Mouse (Mus musculus) heart, embryonic 10.5 days (tissue): ENCODE data around the gene Rpl6. TPM values are rescaled to one million over a fixed set of nuclear protein-coding genes. Genes with fewer than 3 reads are reported as not detected.
A peak's percentile ranks its signal among the peaks of the same experiment; 100 is the strongest.

ENCODE experiments used
- DNase-seq: peaks from one replicate; pipeline ENCODE4 v3.0.0-alpha.2; 2017; ENCODE audit warnings: low spot score
- H3K27ac ChIP-seq: fragments of 300-500 bp; sonication (generic); 2 replicates; pipeline ENCODE4 v1.5.1; 2016; ENCODE audit warnings: mild to moderate bottlenecking
- H3K27me3 ChIP-seq: fragments of 300-500 bp; sonication (generic); 2 replicates; pipeline ENCODE4 v1.6.1; 2016; ENCODE audit warnings: mild to moderate bottlenecking; ENCODE audit not compliant: poor library complexity, insufficient read depth, severe bottlenecking
- H3K36me3 ChIP-seq: fragments of 300-500 bp; sonication (generic); 2 replicates; pipeline ENCODE4 v1.6.1; 2016; ENCODE audit warnings: mild to moderate bottlenecking, moderate library complexity
- H3K4me1 ChIP-seq: fragments of 300-500 bp; sonication (generic); 2 replicates; pipeline ENCODE4 v1.6.1; 2016; ENCODE audit warnings: mild to moderate bottlenecking
- H3K4me3 ChIP-seq: fragments of 300-500 bp; sonication (generic); 2 replicates; pipeline ENCODE4 v1.5.1; 2016; ENCODE audit warnings: mild to moderate bottlenecking, moderate library complexity
- H3K9me3 ChIP-seq: fragments of 300-500 bp; sonication (generic); 2 replicates; pipeline ENCODE4 v1.6.1; 2016; ENCODE audit warnings: mild to moderate bottlenecking, moderate library complexity
- WGBS: fragments of 180-500 bp; shearing (Covaris S2); methylation state at CpG from one replicate; pipeline ENCODE4 v1.1.7; 2016; 5-methylcytosine and 5-hydroxymethylcytosine counted together
- polyA plus RNA-seq: library from polyadenylated mRNA; unstranded; fragments of >200 nt; fragmentation: Nextera tagmentation; extraction: Ambion mirVana; gene quantifications from 2 replicates; pipeline ENCODE4 v1.2.1, GENCODE M21; 2016

The Rpl6 gene
- polyA plus RNA-seq, 1 experiment from 2014 or later = 580 TPM

DNA sequence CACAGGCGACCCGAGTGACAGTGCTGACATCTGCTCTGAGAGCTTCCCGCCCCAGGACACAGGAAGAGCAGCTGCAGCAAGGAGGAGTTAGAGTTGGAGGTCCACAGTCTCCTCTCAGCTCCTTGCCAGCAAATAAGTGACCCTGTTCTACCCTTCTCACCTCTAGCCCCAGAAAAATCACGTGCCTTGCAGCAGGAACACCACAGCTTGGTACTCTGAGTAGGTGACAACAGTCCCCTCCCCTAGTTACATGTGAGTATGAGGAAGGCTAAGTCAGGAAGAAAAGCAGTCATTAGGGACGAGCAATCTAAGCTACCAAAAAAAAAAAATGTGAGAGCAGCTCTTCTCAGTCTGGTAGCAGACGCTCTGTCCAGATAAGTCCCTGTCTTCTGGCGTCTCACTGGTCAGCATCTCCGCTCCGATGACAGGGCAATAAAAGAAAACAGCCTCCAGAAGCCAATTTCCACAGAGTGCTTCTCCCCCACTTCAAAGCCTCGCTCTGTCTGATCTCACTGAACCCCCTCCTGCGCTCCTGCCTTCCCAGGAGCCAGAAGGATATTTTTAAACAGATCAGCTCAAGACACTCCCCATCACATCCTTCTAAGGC lies 19.2 kb upstream of the Rpl6 start:
- H3K27ac ChIP-seq = peak overlapping the region; percentile 84
- H3K4me1 ChIP-seq = peaks cover 88% of the 10 kb centered on the region
- peak; percentile 90 for DNase-seq
- H3K36me3 ChIP-seq = 0 out of 2 replicates have a peak, but pooled peaks cover 2% of the 10 kb centered on the region
- H3K4me3 ChIP-seq = peak overlapping the region; percentile 27
- no peaks in the 10 kb centered on the region for H3K27me3 ChIP-seq
- no peaks in the 10 kb centered on the region for H3K9me3 ChIP-seq
- WGBS = 7% methylated on average over 11 of the region's 11 CpGs

DNA sequence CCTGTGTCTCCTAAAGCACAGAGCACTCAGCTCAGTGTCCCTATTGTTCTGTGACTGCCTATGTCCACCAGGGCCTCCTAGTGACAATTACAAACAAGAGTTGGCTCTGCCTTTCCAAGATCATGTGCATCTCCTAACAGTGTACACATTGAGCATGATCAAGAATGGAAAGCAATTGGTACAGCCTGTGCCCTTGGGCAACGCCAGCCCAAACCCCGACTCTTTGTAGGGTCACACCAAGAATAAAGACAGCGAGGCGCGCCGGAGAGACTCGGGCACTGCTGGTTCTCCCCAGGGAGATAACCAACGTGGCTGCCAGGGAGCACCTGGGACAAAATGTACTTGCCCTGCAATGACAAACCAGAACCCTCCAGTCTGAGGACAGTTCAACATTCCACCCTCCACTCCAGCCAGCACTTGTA lies 16.7 kb upstream of the Rpl6 start:
- Histone ChIP-seq H3K36me3 (no peaks in the 10 kb centered on the region), H3K4me3 (peak overlapping the region; percentile 33; the same call in 1 of the 2 replicates), H3K9me3 (no peaks in the 10 kb centered on the region), H3K27ac (peak overlapping the region; percentile 84), H3K4me1 (peaks cover 72% of the 10 kb centered on the region), H3K27me3 (no peaks in the 10 kb centered on the region)
- peak; percentile 70 for DNase-seq
- WGBS = 70% methylated on average over 8 of the region's 8 CpGs

DNA sequence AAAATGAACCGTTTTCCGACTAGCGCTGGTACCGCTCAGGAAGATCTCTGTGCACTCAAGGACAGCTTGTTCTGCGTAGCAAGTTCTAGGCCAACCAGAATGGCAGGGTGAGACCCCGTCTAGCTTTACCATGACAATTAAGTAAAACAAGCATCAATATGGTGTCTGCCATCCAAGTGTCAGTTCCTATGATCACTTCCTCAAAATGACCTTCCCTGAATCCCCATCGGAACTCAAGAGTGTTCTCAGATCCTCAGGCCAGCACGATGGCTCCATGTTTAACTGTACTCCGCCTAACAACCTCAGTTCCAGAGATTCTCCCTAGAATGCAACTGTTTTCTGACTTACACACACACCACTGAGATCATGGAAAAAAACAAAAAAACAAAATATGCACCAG lies 16.0 kb upstream of the Rpl6 start:
- WGBS = 88% methylated on average over 9 of the region's 9 CpGs
- Histone ChIP-seq H3K36me3 (no peaks in the 10 kb centered on the region), H3K4me1 (peaks cover 66% of the 10 kb centered on the region), H3K27ac (peak overlapping the region; percentile 84), H3K9me3 (no peaks in the 10 kb centered on the region), H3K4me3 (peak overlapping the region; percentile 2; the same call in 1 of the 2 replicates), H3K27me3 (no peaks in the 10 kb centered on the region)
- no peak for DNase-seq

DNA sequence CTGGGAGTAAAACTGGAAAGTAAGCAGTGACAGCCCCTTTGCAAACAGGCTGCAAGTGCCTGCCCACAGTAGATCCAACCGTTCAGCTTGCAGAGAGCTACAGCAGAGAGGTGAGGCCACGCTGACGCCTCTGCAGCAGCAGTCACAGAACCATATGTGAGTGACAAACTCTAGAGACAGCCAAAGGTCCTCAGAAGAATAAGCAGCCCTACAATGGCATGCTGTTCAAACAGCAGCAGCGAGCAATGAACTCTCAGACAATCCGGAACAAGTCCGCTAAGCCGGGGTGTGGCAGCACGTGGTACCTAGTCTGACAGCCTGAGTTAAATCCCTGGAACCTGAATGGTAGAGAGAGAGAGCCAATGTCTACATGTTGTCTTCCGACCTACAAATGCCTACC lies 15.1 kb upstream of the Rpl6 start:
- 0 out of 2 replicates have a peak overlapping the region, but pooled peaks have one; percentile 12 for H3K27ac ChIP-seq
- peaks cover 57% of the 10 kb centered on the region for H3K4me1 ChIP-seq
- no peaks in the 10 kb centered on the region for H3K9me3 ChIP-seq
- H3K36me3 ChIP-seq = no peaks in the 10 kb centered on the region
- H3K27me3 ChIP-seq = no peaks in the 10 kb centered on the region
- DNase-seq = peak; percentile 68
- H3K4me3 ChIP-seq = peak overlapping the region; percentile 34; the same call in 1 of the 2 replicates
- 70% methylated on average over 9 of the region's 9 CpGs for WGBS

DNA sequence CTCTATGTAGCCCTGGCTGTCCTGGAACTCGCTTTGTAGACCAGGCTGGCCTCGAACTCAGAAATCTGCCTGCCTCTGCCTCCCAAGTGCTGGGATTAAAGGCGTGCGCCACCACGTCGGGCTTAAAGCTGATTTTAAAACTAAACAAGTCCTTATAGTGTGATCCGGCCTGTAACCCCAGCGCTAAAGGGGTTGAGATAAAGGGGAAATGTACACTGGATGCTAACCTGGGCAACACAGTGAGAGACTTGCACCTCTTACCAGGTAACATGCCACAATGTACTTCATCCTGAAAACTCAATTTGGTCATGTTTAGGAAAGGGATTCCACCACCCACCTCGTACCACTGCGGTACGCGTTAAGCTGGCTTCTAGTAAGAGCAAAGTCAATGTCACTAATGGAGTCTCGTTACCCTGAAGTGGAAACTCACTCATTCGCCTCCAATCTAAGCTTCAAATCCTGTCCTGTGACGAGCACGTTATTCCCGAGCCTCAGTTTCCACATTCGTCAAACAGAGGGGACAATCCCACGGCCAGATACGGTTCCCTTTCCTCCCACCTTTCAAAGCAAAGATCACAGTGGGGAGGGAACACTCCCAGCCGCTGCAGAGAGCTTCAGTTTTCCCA lies 14.0 kb upstream of the Rpl6 start:
- Histone ChIP-seq H3K4me3 (peak overlapping the region; percentile 98), H3K36me3 (no peaks in the 10 kb centered on the region), H3K27ac (peak overlapping the region; percentile 99), H3K9me3 (no peaks in the 10 kb centered on the region), H3K27me3 (no peaks in the 10 kb centered on the region), H3K4me1 (peaks cover 45% of the 10 kb centered on the region)
- DNase-seq = peak; percentile 71
- 26% methylated on average over 21 of the region's 21 CpGs for WGBS

DNA sequence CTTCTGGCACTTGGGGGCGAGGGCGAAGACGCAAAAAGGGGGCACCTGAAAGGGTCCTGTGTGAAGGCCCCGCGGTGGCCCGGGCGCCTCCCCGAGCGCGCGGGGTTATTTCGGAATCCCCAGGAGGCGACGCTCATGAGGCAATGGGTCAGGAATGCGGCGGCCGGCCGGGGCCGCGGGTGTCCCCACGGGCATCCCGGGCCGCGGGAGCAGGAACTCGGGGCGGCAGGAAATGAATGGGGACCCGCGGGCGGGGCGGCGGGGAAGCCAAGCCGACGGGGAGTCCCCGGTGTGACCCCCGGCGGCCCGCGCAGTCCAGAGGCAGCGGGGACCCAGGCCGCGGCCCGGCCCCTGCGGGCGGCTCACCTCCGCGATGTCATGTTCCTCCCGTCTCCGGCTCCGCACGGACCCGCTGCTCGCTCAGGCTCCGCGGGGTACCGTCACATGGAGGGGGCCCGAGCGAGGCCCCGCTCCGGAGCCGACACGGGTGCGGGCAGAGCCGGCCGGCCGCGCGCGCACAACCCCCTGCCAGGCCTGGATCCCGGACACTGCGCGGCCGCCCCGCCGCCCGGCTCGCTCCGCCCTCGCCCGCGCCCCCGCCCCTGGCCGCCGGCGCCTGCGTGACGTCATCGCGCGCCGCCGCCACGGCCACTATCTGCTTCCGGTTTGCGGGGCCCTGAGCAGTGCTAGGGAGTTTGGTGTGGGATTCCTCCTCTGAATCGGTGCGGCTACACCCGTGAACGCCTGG lies 13.3 kb upstream of the Rpl6 start, which contains the start of gene Ptpn11:
Gene Ptpn11, minus strand, starts transcription at position 562 of the 748 bp plus-strand sequence.
- Histone ChIP-seq H3K4me1 (peaks cover 38% of the 10 kb centered on the region), H3K27ac (peak within 1 kb of the TSS; percentile 99), H3K9me3 (no peaks in the 10 kb centered on the region), H3K4me3 (peak within 1 kb of the TSS; percentile 98), H3K27me3 (no peaks in the 10 kb centered on the region), H3K36me3 (no peaks in the 10 kb centered on the region)
- under 1% methylated on average over 98 of the region's 98 CpGs for WGBS
- DNase-seq = peak; percentile 93

DNA sequence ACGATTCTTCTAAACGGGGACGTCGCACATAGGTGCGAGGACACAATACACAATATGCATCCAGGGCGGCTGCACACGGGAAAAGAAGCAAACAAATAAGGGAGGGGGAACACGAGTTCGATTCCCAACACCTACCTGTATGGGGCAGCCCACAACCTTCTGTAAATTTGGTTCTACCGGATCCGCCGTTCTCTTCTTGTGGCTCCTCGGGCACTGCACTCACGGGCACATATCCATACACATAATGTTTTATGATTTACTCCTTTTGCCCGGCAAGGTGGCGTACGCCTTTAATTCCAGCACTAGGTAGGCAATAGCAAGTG lies 12.7 kb upstream of the Rpl6 start:
- DNase-seq = no peak
- H3K27ac ChIP-seq = peak overlapping the region; percentile 99

DNA sequence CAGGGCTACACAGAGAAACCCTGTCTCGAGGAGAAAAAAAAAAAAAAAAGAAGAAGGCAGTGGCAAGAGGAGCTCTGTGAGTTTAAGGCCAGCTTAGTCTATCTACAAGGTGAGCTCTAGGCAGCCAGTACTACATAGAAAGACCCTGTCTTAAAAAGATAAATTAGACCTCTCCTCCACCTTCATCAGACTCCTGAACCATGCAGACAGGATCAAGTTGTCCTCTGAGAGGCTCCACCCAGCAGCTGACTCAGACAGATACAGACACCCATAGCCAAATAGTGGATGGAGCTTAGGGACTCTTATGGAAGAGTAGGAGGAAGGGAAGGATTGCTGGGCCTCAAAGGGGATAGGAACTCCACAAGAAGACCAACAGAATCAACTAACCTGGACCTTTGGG lies 10.1 kb upstream of the Rpl6 start:
- peaks cover 8% of the 10 kb centered on the region for H3K4me1 ChIP-seq
- WGBS = 46% methylated on average over 1 of the region's 1 CpGs
- no peaks in the 10 kb centered on the region for H3K36me3 ChIP-seq
- H3K4me3 ChIP-seq = no peak overlapping the region
- no peak overlapping the region for H3K27ac ChIP-seq
- H3K27me3 ChIP-seq = no peaks in the 10 kb centered on the region
- H3K9me3 ChIP-seq = no peaks in the 10 kb centered on the region
- DNase-seq = no peak

More for the DNA sequence above, 12.7 kb upstream of the Rpl6 start:
- Histone ChIP-seq H3K4me3 (peak overlapping the region; percentile 98), H3K36me3 (no peaks in the 10 kb centered on the region), H3K27me3 (no peaks in the 10 kb centered on the region), H3K9me3 (no peaks in the 10 kb centered on the region), H3K4me1 (peaks cover 33% of the 10 kb centered on the region)
- 9% methylated on average over 17 of the region's 17 CpGs for WGBS

DNA sequence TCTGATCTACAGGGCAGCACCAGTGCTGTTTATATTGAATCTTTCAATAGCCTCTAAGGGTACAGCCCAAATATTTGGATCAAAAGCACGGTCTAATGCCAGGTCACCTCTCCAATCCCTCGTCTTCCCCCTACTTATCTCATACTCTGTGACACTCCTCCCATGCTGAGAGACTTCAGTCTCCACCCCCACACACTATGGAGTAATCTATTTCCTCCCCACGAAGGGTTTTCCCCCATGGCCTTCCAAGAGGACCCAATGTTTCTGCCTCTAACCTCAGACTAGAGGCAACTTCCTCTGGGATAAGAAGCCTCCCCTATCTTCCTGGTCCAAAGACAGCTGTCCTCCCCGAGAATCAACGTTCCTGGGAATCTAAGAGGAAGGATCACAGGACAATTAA lies 7.5 kb upstream of the Rpl6 start:
- no peak overlapping the region for H3K4me3 ChIP-seq
- no peaks in the 10 kb centered on the region for H3K36me3 ChIP-seq
- H3K4me1 ChIP-seq = no peaks in the 10 kb centered on the region
- 33% methylated on average over 5 of the region's 5 CpGs for WGBS
- DNase-seq = no peak
- no peaks in the 10 kb centered on the region for H3K27me3 ChIP-seq
- H3K9me3 ChIP-seq = no peaks in the 10 kb centered on the region
- H3K27ac ChIP-seq = no peak overlapping the region

DNA sequence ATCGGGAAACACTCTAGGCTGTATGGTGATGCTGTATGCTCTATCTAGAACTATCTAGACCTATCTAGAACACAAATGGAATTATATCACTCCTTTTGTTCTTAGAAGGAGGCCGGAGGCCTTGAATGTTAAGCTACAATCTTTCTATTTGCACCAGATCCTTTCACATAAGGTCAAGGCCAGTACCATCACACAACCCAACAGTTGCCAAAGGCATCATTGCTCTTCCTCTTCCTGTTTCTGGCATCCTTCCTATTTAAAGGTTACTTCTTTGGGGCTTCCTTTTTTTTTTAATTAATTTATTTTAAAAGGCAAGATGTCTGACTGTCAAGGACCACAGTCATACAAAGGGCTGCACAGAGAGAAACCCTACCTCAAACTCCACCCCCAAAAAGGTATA lies 6.9 kb upstream of the Rpl6 start:
- DNase-seq = no peak
- Histone ChIP-seq H3K27ac (no peak overlapping the region), H3K36me3 (no peaks in the 10 kb centered on the region), H3K27me3 (no peaks in the 10 kb centered on the region), H3K4me1 (no peaks in the 10 kb centered on the region), H3K9me3 (no peaks in the 10 kb centered on the region), H3K4me3 (no peak overlapping the region)
- WGBS = 70% methylated on average over 2 of the region's 2 CpGs

DNA sequence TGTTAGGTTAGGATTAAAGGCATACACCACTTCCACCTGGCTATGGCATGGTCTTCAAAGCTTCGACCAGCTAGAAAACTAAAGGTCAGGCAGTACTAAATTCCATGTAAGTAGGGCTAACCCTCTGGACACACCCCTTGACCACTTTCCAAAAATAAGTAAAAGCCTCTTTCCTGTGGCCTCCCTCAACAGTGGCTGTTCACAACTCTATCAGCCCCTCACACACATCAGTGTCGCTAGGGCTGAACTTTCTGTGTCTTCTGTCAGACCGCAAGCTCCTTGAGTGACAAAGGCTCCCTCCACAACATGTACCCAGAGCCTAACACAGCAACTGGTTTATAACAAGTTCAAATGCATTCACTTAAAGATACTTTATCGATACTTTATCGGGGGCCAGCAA lies 5.9 kb upstream of the Rpl6 start:
- 72% methylated on average over 5 of the region's 5 CpGs for WGBS
- no peaks in the 10 kb centered on the region for H3K4me1 ChIP-seq
- peak; percentile 74 for DNase-seq

DNA sequence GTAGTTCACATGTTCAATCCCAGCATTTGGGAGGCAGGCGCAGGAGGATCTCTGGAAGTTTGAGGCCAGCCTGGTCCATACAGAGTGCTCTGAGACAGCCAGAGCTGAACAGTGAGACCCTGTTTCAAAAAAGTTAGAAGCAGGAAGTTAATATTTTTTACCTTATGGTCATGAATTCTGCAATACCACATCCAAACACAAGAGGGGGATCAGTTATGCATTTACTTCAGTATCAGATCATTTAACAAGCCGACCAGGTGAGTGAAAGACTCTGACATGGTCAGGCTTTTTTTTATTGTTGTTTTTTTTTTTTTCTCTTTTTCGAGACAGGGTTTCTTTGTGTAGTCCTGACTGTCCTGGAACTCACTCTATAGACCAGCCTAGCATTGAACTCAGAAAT lies 2.5 kb upstream of the Rpl6 start:
- H3K27ac ChIP-seq = no peak overlapping the region
- H3K9me3 ChIP-seq = no peaks in the 10 kb centered on the region
- H3K27me3 ChIP-seq = no peaks in the 10 kb centered on the region
- H3K36me3 ChIP-seq = peaks cover 13% of the 10 kb centered on the region
- no peak for DNase-seq
- H3K4me1 ChIP-seq = peaks cover 13% of the 10 kb centered on the region
- WGBS = 58% methylated on average over 3 of the region's 3 CpGs
- H3K4me3 ChIP-seq = no peak overlapping the region

More for the DNA sequence above, 5.9 kb upstream of the Rpl6 start:
- H3K9me3 ChIP-seq = no peaks in the 10 kb centered on the region
- H3K4me3 ChIP-seq = no peak overlapping the region
- no peak overlapping the region for H3K27ac ChIP-seq
- no peaks in the 10 kb centered on the region for H3K36me3 ChIP-seq
- H3K27me3 ChIP-seq = no peaks in the 10 kb centered on the region

DNA sequence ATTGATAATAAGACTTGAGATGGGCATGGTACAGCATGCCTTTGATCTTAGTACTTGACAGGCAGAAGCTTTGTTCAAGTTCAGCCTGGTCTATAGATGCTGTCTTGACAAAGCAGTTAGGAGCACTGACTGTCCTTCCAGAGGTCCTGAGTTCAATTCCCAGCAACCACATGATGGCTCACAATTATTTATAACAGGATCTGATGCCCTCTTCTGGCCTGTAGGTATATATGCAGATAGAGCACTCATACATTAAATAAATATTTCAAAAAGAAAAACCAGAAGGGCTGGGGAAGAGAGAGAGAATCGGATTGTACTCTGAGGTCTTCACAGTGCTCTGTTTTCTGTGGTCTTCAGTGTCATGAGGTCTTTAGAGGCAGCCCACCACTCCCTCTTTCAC lies 1.8 kb upstream of the Rpl6 start:
- H3K9me3 ChIP-seq = no peaks in the 10 kb centered on the region
- no peak overlapping the region for H3K27ac ChIP-seq
- H3K27me3 ChIP-seq = no peaks in the 10 kb centered on the region
- H3K4me3 ChIP-seq = no peak overlapping the region
- 73% methylated on average over 1 of the region's 1 CpGs for WGBS
- peaks cover 16% of the 10 kb centered on the region for H3K4me1 ChIP-seq
- DNase-seq = no peak
- peaks cover 20% of the 10 kb centered on the region for H3K36me3 ChIP-seq
